Mouse (Mus musculus): ENCODE measurements around the gene Emcn. TPM values are rescaled to one million over a fixed set of nuclear protein-coding genes. Genes with fewer than 3 reads are reported as not detected.

The Emcn gene
- polyA plus RNA-seq (2014; fragmentation: Illumina TruSeq; extraction: RNeasy Lipid Tissue Mini Kit (QIAGEN cat#74804); ENCODE audit: low read depth, low replicate concordance), result 7.6 TPM

DNA sequence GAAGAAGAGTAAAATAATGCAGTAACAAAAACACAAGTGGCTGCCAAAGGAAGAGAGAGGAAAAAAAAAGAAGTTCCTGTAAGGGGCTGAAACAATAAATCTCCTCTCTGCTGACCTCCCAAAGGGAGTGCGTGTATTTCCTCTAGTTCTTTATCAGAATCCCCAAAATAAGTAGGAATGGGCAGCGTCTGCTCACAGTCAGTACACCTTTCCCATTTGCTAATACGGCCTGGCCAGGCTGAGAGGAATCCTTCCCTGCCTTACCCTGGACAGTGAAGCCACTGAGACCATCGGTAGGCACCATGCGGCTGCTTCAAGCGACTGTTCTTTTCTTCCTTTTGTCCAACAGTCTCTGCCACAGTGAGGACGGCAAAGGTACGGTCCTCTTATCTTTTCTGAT, at the start of gene Emcn:
Gene Emcn, plus strand, starts transcription at position 130 of the 400 bp plus-strand sequence.

Data from liver, adult 10 weeks (tissue).